Mouse (Mus musculus) kidney, embryonic 16.5 days (tissue): ENCODE results near the gene Lsamp. TPM values are rescaled to one million over a fixed set of nuclear protein-coding genes. Genes with fewer than 3 reads are reported as not detected.

ENCODE experiments used
- ATAC-seq: fragments of 200-750 bp; cut with Nextera tagmentation; 2 replicates; pipeline ENCODE4 v1.8.0; 2017; ENCODE audit warnings: moderate TSS enrichment; ENCODE audit not compliant: low FRiP score, low TSS enrichment
- H3K27ac ChIP-seq: fragments of 300-500 bp; sonication (generic); 2 replicates; pipeline ENCODE4 v1.5.1; 2014; ENCODE audit warnings: low read length
- H3K27me3 ChIP-seq: fragments of 300-500 bp; sonication (generic); 2 replicates; pipeline ENCODE4 v1.6.1; 2014; ENCODE audit warnings: low read length, control low read depth, mixed read lengths; ENCODE audit not compliant: insufficient read depth
- H3K36me3 ChIP-seq: fragments of 300-500 bp; sonication (generic); 2 replicates; pipeline ENCODE4 v1.6.1; 2014; ENCODE audit warnings: low read length, control low read depth, mixed read lengths; ENCODE audit not compliant: insufficient read depth
- H3K4me1 ChIP-seq: fragments of 300-500 bp; sonication (generic); 2 replicates; pipeline ENCODE4 v1.6.1; 2014; ENCODE audit warnings: low read length, control low read depth, mixed read lengths; ENCODE audit not compliant: insufficient read depth
- H3K4me2 ChIP-seq: fragments of 300-500 bp; sonication (generic); replicated peaks from 2 replicates; pipeline ENCODE4 v1.6.1; 2014; ENCODE audit warnings: low read depth, low read length
- H3K4me3 ChIP-seq: fragments of 300-500 bp; sonication (generic); 2 replicates; pipeline ENCODE4 v1.5.1; 2014; ENCODE audit warnings: mild to moderate bottlenecking, low read length
- H3K9ac ChIP-seq: fragments of 300-500 bp; sonication (generic); replicated peaks from 2 replicates; pipeline ENCODE4 v1.6.1; 2014; ENCODE audit warnings: low read length
- H3K9me3 ChIP-seq: fragments of 300-500 bp; sonication (generic); 2 replicates; pipeline ENCODE4 v1.6.1; 2016; ENCODE audit warnings: low read length, control low read depth
- WGBS: fragments of 180-500 bp; shearing (Covaris S2); extraction: QIAGEN DNeasy Blood & Tissue Kit; methylation state at CpG from one replicate; pipeline ENCODE4 v1.1.7; 2014; 5-methylcytosine and 5-hydroxymethylcytosine counted together
- polyA plus RNA-seq: library from polyadenylated mRNA; unstranded; fragments of >200 nt; fragmentation: Nextera tagmentation; extraction: Ambion mirVana; gene quantifications from 2 replicates; pipeline ENCODE4 v1.2.1, GENCODE M21; 2015

Lsamp gene
- polyA plus RNA-seq, 1 experiment from 2014 or later: 3.4 TPM

GRCm38 (mm10) chr16:41007569-41007968, 1023.4 kb downstream of the Lsamp start:
- H3K9ac ChIP-seq: no peak overlapping the region
- no peak overlapping the region for H3K4me3 ChIP-seq
- no peak for ATAC-seq
- H3K36me3 ChIP-seq: no peaks in the 10 kb centered on the region
- no peaks in the 10 kb centered on the region for H3K4me1 ChIP-seq
- H3K27ac ChIP-seq: no peak overlapping the region
- H3K27me3 ChIP-seq: no peaks in the 10 kb centered on the region
- H3K4me2 ChIP-seq: no peak overlapping the region
- H3K9me3 ChIP-seq: no peaks in the 10 kb centered on the region
- WGBS: 55% methylated on average over 5 of the region's 5 CpGs

DNA sequence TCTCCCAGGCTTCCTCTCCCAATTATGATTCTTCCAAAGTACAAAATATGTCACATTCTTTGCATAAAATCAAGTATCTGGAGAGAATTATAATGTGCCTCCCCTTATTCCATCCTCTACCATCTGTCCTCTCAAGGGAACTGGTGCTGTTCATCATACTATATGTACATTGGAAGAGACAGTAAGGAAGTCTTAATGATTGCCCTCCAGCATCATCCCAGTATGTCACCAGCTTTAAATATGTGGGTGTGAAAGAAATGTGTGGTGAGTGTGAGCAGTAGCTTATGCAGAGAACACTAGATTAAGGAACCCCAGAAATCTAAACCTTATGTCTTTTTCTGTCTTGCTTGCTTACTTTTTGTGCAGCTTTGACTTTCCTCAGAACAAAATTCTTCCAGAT, 1050.6 kb downstream of the Lsamp start:
- no peak overlapping the region for H3K4me3 ChIP-seq

GRCm38 (mm10) chr16:41041686-41042085, 1057.5 kb downstream of the Lsamp start:
- H3K9ac ChIP-seq: no peak overlapping the region
- no peak overlapping the region for H3K4me3 ChIP-seq
- no peak for ATAC-seq
- no peak overlapping the region for H3K27ac ChIP-seq
- no peaks in the 10 kb centered on the region for H3K9me3 ChIP-seq
- WGBS: 77% methylated on average over 2 of the region's 2 CpGs
- H3K4me1 ChIP-seq: no peaks in the 10 kb centered on the region
- no peaks in the 10 kb centered on the region for H3K36me3 ChIP-seq
- H3K27me3 ChIP-seq: no peaks in the 10 kb centered on the region
- no peak overlapping the region for H3K4me2 ChIP-seq

More for the DNA sequence above, 1050.6 kb downstream of the Lsamp start:
- Histone ChIP-seq H3K4me2 (no peak overlapping the region), H3K27me3 (no peaks in the 10 kb centered on the region), H3K36me3 (no peaks in the 10 kb centered on the region), H3K27ac (no peak overlapping the region), H3K4me1 (no peaks in the 10 kb centered on the region), H3K9ac (no peak overlapping the region), H3K9me3 (no peaks in the 10 kb centered on the region)
- ATAC-seq: no peak

GRCm38 (mm10) chr16:41063270-41063857, 1079.2 kb downstream of the Lsamp start:
- ATAC-seq: peak; percentile 57; the same call in 1 of the 2 replicates
- Histone ChIP-seq H3K9ac (no peak overlapping the region), H3K4me1 (no peaks in the 10 kb centered on the region), H3K4me3 (no peak overlapping the region), H3K36me3 (no peaks in the 10 kb centered on the region), H3K9me3 (no peaks in the 10 kb centered on the region), H3K4me2 (no peak overlapping the region), H3K27ac (no peak overlapping the region), H3K27me3 (no peaks in the 10 kb centered on the region)
- WGBS: 28% methylated on average over 7 of the region's 7 CpGs

DNA sequence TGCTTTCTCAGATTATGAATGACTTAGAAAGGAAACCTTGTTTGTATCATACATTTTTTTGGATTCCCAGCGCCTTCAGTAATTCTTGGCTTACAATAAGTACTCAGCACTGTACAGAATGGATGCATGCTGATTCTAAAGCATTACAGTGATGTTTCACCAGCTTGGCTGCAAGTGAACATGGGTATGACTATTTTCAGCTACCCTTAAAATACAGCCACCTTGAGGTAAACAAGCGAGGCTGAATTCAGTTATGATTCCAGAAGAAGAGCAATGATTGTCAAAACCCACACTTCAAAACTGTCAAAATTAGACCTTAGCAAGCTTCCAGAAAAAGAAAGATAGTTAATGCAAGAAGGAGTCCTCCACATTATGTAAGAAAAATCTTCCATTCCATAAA, 1089.3 kb downstream of the Lsamp start:
- Histone ChIP-seq H3K27me3 (no peaks in the 10 kb centered on the region), H3K9me3 (no peaks in the 10 kb centered on the region), H3K9ac (no peak overlapping the region), H3K4me3 (no peak overlapping the region), H3K36me3 (no peaks in the 10 kb centered on the region), H3K4me1 (no peaks in the 10 kb centered on the region), H3K4me2 (no peak overlapping the region), H3K27ac (no peak overlapping the region)
- ATAC-seq: no peak
- WGBS: 91% methylated on average over 2 of the region's 2 CpGs

DNA sequence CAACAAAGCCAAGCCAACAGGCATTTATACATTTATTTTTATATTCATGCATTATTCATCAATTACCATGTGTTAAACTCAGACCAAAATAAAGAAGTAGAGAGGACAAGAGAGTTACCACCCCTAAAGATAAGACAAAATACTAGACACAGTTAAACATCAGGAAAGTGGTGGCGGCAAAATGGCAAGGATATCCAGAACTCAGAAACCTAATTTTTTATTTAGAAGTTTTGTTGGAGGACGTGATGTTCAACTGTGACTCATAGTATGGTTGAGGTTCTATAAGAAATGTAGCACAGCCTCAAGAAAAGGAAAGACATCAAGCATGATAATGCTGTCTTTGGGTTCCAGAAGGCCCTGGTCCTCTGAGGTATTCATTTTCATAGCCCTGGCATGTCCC, 1104.5 kb downstream of the Lsamp start:
- no peaks in the 10 kb centered on the region for H3K27me3 ChIP-seq
- no peaks in the 10 kb centered on the region for H3K9me3 ChIP-seq
- 91% methylated on average over 2 of the region's 2 CpGs for WGBS
- H3K4me1 ChIP-seq: no peaks in the 10 kb centered on the region
- no peak overlapping the region for H3K9ac ChIP-seq
- no peak overlapping the region for H3K4me2 ChIP-seq
- ATAC-seq: no peak
- H3K4me3 ChIP-seq: no peak overlapping the region
- H3K36me3 ChIP-seq: no peaks in the 10 kb centered on the region
- H3K27ac ChIP-seq: no peak overlapping the region

- Histone ChIP-seq H3K36me3 (no peaks in the 10 kb centered on the region), H3K27me3 (no peaks in the 10 kb centered on the region), H3K9ac (no peak overlapping the region), H3K4me1 (no peaks in the 10 kb centered on the region), H3K27ac (no peak overlapping the region), H3K4me2 (no peak overlapping the region), H3K4me3 (no peak overlapping the region), H3K9me3 (no peaks in the 10 kb centered on the region)
- 67% methylated on average over 2 of the region's 2 CpGs for WGBS
- ATAC-seq: no peak
These were observed 1105.9 kb downstream of the Lsamp start for GRCm38 (mm10) chr16:41090092-41090491.

DNA sequence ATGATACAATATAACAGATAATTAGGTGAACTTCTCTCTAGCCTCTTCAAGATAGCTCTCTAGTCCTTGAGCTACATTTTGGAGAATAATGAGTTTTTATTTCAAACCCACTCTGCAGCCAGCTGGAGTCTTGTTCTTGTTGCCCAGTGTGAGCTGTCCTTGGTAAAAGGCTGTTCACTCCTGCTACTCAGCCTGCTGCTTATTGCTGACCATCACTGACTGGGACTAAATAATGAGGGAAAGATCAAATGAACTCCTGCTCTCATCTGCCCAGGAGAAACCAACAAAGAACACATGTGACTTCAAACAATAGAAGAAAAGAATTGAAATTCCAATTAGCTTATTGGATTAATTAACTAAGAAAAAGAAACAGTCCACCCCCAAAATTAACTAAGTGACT, 1107.1 kb downstream of the Lsamp start:
- Histone ChIP-seq H3K4me1 (no peaks in the 10 kb centered on the region), H3K4me3 (no peak overlapping the region), H3K9me3 (no peaks in the 10 kb centered on the region), H3K4me2 (no peak overlapping the region), H3K27ac (no peak overlapping the region), H3K27me3 (no peaks in the 10 kb centered on the region), H3K36me3 (no peaks in the 10 kb centered on the region), H3K9ac (no peak overlapping the region)
- no peak for ATAC-seq

- Histone ChIP-seq H3K27ac (no peak overlapping the region), H3K36me3 (no peaks in the 10 kb centered on the region), H3K9ac (no peak overlapping the region), H3K27me3 (no peaks in the 10 kb centered on the region), H3K9me3 (no peaks in the 10 kb centered on the region), H3K4me2 (no peak overlapping the region), H3K4me3 (no peak overlapping the region), H3K4me1 (no peaks in the 10 kb centered on the region)
- no peak for ATAC-seq
- 86% methylated on average over 3 of the region's 3 CpGs for WGBS
These were observed 1118.6 kb downstream of the Lsamp start for GRCm38 (mm10) chr16:41102805-41103204.

DNA sequence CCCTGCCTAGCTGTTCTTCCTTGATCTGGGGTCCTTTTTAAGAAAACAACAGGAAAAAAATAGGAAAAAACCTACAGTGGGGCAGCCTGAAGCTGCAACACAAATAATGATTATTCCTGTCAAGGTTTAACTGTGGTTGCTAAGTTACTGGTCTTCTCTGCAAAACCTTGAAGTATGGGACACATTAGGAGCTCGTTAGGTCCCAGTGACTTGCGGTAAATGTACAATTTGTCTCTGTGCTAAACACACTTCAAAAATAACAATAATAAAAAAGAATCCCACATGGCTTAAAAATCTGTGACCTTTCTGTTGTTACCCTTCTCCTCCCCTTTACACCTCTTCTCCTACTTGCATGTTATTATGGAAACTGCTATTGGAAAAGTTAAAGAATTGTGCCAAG, 1140.2 kb downstream of the Lsamp start:
- Histone ChIP-seq H3K27me3 (no peaks in the 10 kb centered on the region), H3K9ac (no peak overlapping the region), H3K4me2 (no peak overlapping the region), H3K4me3 (no peak overlapping the region), H3K9me3 (no peaks in the 10 kb centered on the region), H3K4me1 (no peaks in the 10 kb centered on the region), H3K36me3 (no peaks in the 10 kb centered on the region), H3K27ac (no peak overlapping the region)
- ATAC-seq: no peak
- WGBS: 59% methylated on average over 2 of the region's 2 CpGs
